Mouse (Mus musculus) ES-Bruce4 (cell line): ENCODE results near the gene Gnptg.

Experiments
- CTCF ChIP-seq: IDR thresholded peaks from one replicate; pipeline ENCODE4 v1.8.1; 2011; ENCODE audit warnings: low read depth, low read length
- POLR2A ChIP-seq: IDR thresholded peaks from one replicate; pipeline ENCODE4 v1.8.1; 2011; ENCODE audit warnings: low read length; ENCODE audit not compliant: insufficient read depth

DNA sequence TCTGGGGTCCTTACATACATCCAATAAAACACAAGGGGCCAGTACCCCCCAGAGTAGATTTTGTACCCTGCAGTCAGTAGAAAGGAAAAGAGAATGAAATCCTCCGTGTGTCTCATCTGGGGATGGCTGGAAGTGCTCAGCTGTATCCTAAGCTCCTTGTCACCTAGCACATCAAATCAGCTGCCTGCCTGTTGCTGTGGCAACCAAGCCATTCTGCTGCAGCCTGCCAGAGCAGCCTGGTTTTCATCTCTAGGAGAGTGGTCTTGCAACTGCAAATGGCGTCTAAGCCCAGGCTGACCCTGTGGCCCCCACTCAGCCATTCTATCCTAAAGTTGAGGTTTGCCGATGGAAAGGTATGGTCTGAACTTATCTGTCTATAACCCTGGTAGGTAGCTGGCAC, 12.7 kb upstream of the Gnptg start:
- no peak for TF ChIP-seq POLR2A
- no peak for TF ChIP-seq CTCF
